Mouse (Mus musculus) macrophage (primary cell): Measurements from ENCODE around the gene Zfp541. TPM values are rescaled to one million over a fixed set of nuclear protein-coding genes. Genes with fewer than 3 reads are reported as not detected.

Source experiments
- H3K27ac ChIP-seq: fragments of 350-480 bp; formaldehyde crosslinking; 2 replicates; pipeline ENCODE4 v1.9.0; 2021
- H3K36me3 ChIP-seq: fragments of 350-480 bp; formaldehyde crosslinking; 2 replicates; pipeline ENCODE4 v1.9.0; 2021; ENCODE audit errors: inconsistent target
- H3K4me3 ChIP-seq: fragments of 350-480 bp; formaldehyde crosslinking; 2 replicates; pipeline ENCODE4 v1.9.0; 2021; ENCODE audit errors: inconsistent target
- H3K79me2 ChIP-seq: fragments of 350-480 bp; formaldehyde crosslinking; 2 replicates; pipeline ENCODE4 v1.9.0; 2021; ENCODE audit errors: inconsistent target
- WGBS: methylation state at CpG from one replicate; pipeline ENCODE4 v1.1.7; 2026; ENCODE audit warnings: inconsistent platforms; ENCODE audit not compliant: missing documents; 5-methylcytosine and 5-hydroxymethylcytosine counted together
- polyA plus RNA-seq: library from polyadenylated mRNA; stranded (reverse); fragments of 250-400 nt; gene quantifications from 3 replicates; pipeline ENCODE4 v1.2.4, GENCODE M21; 2018; ENCODE audit warnings: inconsistent platforms

The Zfp541 gene
- polyA plus RNA-seq, 1 experiment from 2014 or later = not detected

GRCm38 (mm10) chr7:16080581-16080980 lies 19.0 kb downstream of the Zfp541 start:
- 83% methylated on average over 3 of the region's 4 CpGs for WGBS
- no peak overlapping the region for H3K4me3 ChIP-seq
- no peak overlapping the region for H3K27ac ChIP-seq
- no peaks in the 10 kb centered on the region for H3K36me3 ChIP-seq
- H3K79me2 ChIP-seq = no peaks in the 10 kb centered on the region

DNA sequence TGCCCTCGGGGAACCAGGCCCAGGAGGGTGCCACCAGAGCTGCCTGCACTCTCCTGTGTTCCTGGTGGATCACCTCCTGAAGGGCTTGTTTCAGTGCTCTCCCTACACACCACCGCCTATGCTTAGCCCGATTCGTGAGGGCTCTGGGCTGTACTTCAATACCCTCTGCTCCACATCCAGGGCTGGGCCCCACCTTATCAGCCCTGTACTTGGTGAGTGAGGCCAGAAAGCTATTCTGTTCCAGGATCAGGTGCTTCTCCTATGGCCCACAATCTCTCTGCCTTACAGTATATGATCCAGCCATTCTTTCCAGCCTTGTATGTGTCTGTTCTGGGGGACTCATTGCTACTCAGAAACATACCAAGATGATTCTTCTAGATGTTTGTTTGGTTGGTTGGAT lies 21.7 kb downstream of the Zfp541 start:
- 88% methylated on average over 4 of the region's 4 CpGs for WGBS
- no peaks in the 10 kb centered on the region for H3K36me3 ChIP-seq
- no peak overlapping the region for H3K27ac ChIP-seq
- H3K4me3 ChIP-seq = no peak overlapping the region
- no peaks in the 10 kb centered on the region for H3K79me2 ChIP-seq

DNA sequence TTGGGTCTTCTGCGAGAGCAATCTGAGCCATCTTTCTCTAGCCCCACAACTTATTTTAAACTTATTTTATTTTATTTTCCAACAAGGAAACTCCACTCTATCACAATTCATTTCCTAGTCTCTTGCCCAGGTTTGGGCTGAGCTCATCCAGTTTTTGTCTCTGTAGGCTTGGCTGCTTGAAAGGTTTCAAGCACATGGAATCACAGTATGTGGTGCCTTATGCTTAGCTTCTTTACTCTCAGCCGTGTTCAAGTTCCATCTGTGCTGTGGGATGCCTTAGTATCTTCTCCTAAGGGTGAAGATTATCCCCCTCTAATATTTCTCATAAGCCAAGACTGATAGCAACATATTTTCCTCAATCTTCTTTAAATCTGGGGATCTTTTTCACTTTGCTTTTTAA lies 26.0 kb downstream of the Zfp541 start:
- H3K27ac ChIP-seq = no peak overlapping the region
- H3K79me2 ChIP-seq = no peaks in the 10 kb centered on the region
- H3K36me3 ChIP-seq = no peaks in the 10 kb centered on the region
- H3K4me3 ChIP-seq = no peak overlapping the region
- 81% methylated on average over 2 of the region's 2 CpGs for WGBS

DNA sequence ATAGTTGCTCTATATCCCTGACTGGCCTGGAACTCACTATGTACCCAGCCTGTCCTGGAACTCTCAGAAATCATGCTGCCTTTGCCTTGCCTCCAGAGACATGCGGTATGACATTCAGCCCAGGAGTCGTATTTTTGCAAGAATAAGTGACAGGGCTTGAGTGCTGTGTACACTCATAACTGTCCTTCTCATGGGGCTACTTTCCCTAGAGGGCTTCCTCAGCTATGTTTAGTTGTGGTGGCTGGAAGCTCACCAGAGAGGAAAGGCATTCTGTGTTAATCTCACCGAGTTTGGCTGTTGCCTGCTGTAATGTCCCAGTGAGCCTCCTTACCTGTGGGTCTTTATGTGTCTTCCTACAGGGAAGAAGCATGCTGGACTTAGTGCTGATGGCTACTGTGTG lies 33.0 kb downstream of the Zfp541 start:
- H3K36me3 ChIP-seq = no peaks in the 10 kb centered on the region
- H3K27ac ChIP-seq = no peak overlapping the region
- H3K4me3 ChIP-seq = no peak overlapping the region
- WGBS = 83% methylated on average over 3 of the region's 3 CpGs
- peaks cover 9% of the 10 kb centered on the region for H3K79me2 ChIP-seq

- under 1% methylated on average over 59 of the region's 68 CpGs for WGBS
- Histone ChIP-seq H3K4me3 (peak within 1 kb of the TSS; percentile 82), H3K36me3 (peaks cover 19% of the 10 kb centered on the region; the same call in 1 of the 2 replicates), H3K79me2 (peaks cover 46% of the 10 kb centered on the region), H3K27ac (peak within 1 kb of the TSS; percentile 71)
These were observed 36.7 kb downstream of the Zfp541 start, which contains the start of gene Napa for GRCm38 (mm10) chr7:16098021-16099017. Napa (plus strand) TSS chr7:16098458.

- Histone ChIP-seq H3K27ac (peak overlapping the region; percentile 71), H3K79me2 (peaks cover 62% of the 10 kb centered on the region), H3K4me3 (peak overlapping the region; percentile 82), H3K36me3 (peaks cover 24% of the 10 kb centered on the region; the same call in 1 of the 2 replicates)
- 88% methylated on average over 3 of the region's 4 CpGs for WGBS
These were observed 38.3 kb downstream of the Zfp541 start for GRCm38 (mm10) chr7:16099901-16100300.

DNA sequence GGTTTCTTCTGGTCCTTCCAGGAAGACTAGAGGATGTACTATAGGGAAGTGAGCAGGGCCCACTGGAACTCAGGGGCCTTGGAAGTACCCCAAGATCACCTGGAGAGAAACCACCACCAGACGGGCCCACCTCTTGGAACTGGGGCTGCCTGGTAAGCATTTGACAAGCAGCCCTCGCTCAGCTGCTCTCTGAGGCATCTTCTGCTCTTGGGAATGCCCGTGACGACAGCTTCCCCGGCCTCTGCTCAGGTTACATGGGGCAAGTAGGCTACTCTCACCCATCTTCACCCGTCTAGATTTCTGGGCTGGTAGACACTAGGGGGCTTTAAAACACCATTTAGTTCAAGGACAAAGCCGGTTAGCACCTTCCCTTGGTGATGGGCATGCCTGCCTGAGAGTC lies 39.5 kb downstream of the Zfp541 start:
- Histone ChIP-seq H3K4me3 (no peak overlapping the region), H3K79me2 (peaks cover 74% of the 10 kb centered on the region), H3K36me3 (peaks cover 28% of the 10 kb centered on the region; the same call in 1 of the 2 replicates), H3K27ac (0 out of 2 replicates have a peak overlapping the region, but pooled peaks have one; percentile 37)
- WGBS = 87% methylated on average over 7 of the region's 7 CpGs

GRCm38 (mm10) chr7:16101726-16102475 lies 40.3 kb downstream of the Zfp541 start:
- Histone ChIP-seq H3K79me2 (peaks cover 82% of the 10 kb centered on the region), H3K4me3 (no peak overlapping the region), H3K27ac (no peak overlapping the region), H3K36me3 (peaks cover 34% of the 10 kb centered on the region; the same call in 1 of the 2 replicates)
- WGBS = 96% methylated on average over 15 of the region's 15 CpGs

GRCm38 (mm10) chr7:16102686-16103226 lies 41.1 kb downstream of the Zfp541 start:
- 85% methylated on average over 5 of the region's 5 CpGs for WGBS
- Histone ChIP-seq H3K27ac (no peak overlapping the region), H3K79me2 (peaks cover 90% of the 10 kb centered on the region), H3K4me3 (no peak overlapping the region), H3K36me3 (peaks cover 43% of the 10 kb centered on the region)

DNA sequence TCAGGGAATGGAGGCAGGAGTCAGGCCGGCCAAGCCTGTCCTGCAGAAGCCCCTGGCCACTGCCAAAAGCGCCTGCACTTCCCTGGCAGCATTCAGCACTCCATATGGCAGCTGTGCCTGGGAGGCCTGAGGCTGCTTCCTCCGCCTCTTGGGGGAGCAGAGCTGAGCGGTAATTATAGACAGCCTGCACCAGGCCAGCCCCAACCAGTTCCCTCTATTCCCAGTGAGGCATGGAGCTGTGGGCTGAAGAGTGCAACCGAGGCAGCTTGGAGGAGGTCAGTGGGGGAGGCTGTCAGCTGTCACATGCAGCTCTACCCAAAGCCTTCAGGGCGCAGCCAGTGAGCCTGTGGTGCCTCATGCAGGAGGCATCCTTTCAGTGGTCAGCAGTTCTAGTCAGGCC lies 42.1 kb downstream of the Zfp541 start:
- Histone ChIP-seq H3K4me3 (no peak overlapping the region), H3K27ac (peak overlapping the region; percentile 13; the same call in 1 of the 2 replicates), H3K79me2 (peaks cover 100% of the 10 kb centered on the region), H3K36me3 (peaks cover 53% of the 10 kb centered on the region)
- WGBS = 87% methylated on average over 6 of the region's 6 CpGs

GRCm38 (mm10) chr7:16104611-16105388 lies 43.2 kb downstream of the Zfp541 start:
- H3K79me2 ChIP-seq = peaks cover 98% of the 10 kb centered on the region
- H3K36me3 ChIP-seq = peaks cover 63% of the 10 kb centered on the region
- no peak overlapping the region for H3K27ac ChIP-seq
- no peak overlapping the region for H3K4me3 ChIP-seq
- WGBS = 93% methylated on average over 7 of the region's 7 CpGs

DNA sequence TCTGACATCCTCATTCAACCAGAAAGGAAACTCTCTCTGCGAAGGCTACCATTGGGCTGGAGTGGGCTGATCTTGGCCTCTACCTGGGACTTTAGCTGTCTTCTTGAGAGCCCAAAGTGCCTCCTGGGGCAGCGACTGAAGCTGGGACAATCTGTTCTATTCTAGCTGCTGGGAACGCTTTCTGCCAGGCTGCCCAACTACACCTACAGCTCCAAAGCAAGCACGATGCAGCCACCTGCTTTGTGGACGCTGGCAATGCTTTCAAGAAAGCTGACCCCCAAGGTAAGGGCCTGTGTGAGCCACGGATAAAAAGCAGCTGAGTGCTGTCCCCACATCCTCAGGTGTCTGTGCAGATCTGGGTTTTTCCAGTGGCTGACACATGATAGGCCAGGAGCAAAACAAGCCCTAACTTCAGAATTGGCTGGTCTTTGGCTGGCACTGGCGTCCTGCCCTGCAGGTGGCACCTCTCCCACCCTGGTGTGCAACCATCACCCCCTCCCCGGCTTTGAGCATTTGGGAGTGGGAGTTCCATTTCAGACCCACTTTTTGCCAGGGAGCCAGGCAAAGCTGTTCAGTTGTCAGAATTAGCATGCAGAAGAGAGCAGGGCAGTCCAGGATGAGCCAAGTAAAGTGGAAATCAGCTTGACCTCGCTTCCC lies 47.4 kb downstream of the Zfp541 start:
- Histone ChIP-seq H3K79me2 (peaks cover 56% of the 10 kb centered on the region), H3K36me3 (peaks cover 86% of the 10 kb centered on the region), H3K4me3 (no peak overlapping the region), H3K27ac (no peak overlapping the region)
- 98% methylated on average over 9 of the region's 9 CpGs for WGBS

DNA sequence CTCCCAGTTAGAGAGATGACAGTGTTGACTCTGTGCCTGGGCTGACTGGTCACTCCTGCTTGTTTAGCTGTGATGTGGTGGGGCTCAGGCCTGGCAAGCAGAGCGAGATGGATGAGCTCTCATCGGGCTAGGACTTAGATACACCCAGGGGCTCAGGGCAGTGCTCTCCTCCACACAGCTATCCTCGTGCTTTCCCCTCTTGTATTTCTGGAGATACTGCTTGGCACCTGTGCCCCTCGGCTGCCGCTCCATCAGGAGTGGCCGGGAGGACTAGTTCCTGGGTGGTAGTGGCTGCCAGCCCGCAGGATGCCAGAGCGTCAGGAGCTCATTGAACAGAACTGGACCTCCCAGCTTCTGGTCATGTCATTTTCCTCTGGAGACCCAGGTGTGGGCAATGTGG lies 48.5 kb downstream of the Zfp541 start:
- peaks cover 45% of the 10 kb centered on the region for H3K79me2 ChIP-seq
- no peak overlapping the region for H3K27ac ChIP-seq
- 94% methylated on average over 7 of the region's 8 CpGs for WGBS
- peaks cover 90% of the 10 kb centered on the region for H3K36me3 ChIP-seq
- no peak overlapping the region for H3K4me3 ChIP-seq
